Mouse (Mus musculus) cerebellum, postnatal 4 days (tissue): ENCODE measurements at regions not wholly inside any gene's neighbourhood (a gene's known extent, or its start where the extent isn't known, plus 50 kb on each side); places are given as distances from the start of the nearest gene placed in this dataset.

Source experiments
- DNase-seq, 2 experiments: peaks; one replicate each; pipeline ENCODE4 v3.0.0; 2022; ENCODE audit warnings: low spot score in 2 of 2, mixed read lengths in 1 of 2

- DNase-seq, result no peak
Observed at GRCm38 (mm10) chr17:31776949-31777607, 78.5 kb downstream of the Sik1 start.

- no peak for DNase-seq
Observed at GRCm38 (mm10) chr17:31777751-31778150, 77.9 kb downstream of the Sik1 start.

- no peak for DNase-seq
Observed at GRCm38 (mm10) chr17:31779466-31779865, 76.1 kb downstream of the Sik1 start.

- no peak for DNase-seq
Observed at GRCm38 (mm10) chr17:31782251-31782650, 73.4 kb downstream of the Sik1 start.

GRCm38 (mm10) chr17:31783071-31783470 lies 72.5 kb downstream of the Sik1 start:
- no peak for DNase-seq

GRCm38 (mm10) chr17:31788316-31788715 lies 67.3 kb downstream of the Sik1 start:
- DNase-seq, result no peak

GRCm38 (mm10) chr17:31789068-31789583 lies 66.5 kb downstream of the Sik1 start:
- no peak for DNase-seq

- DNase-seq, result peak in 1 of 2 experiments; percentile 42
Observed at GRCm38 (mm10) chr17:31789906-31790279, 65.7 kb downstream of the Sik1 start.

- DNase-seq, result peak in 1 of 2 experiments; percentile 37
Observed at GRCm38 (mm10) chr17:31790280-31791063, 65.1 kb downstream of the Sik1 start.

GRCm38 (mm10) chr17:31791656-31792055 lies 63.9 kb downstream of the Sik1 start:
- no peak for DNase-seq

GRCm38 (mm10) chr17:31793040-31793439 lies 62.6 kb downstream of the Sik1 start:
- DNase-seq, result no peak

- no peak for DNase-seq
Observed at GRCm38 (mm10) chr17:31793521-31793920, 62.1 kb downstream of the Sik1 start.

- no peak for DNase-seq
Observed at GRCm38 (mm10) chr17:31793964-31794363, 61.6 kb downstream of the Sik1 start.
